Mouse (Mus musculus): ENCODE results near the gene Zdhhc17. TPM values are rescaled to one million over a fixed set of nuclear protein-coding genes. Genes with fewer than 3 reads are reported as not detected.

The Zdhhc17 gene
- polyA plus RNA-seq, 1 experiment, result not detected

DNA sequence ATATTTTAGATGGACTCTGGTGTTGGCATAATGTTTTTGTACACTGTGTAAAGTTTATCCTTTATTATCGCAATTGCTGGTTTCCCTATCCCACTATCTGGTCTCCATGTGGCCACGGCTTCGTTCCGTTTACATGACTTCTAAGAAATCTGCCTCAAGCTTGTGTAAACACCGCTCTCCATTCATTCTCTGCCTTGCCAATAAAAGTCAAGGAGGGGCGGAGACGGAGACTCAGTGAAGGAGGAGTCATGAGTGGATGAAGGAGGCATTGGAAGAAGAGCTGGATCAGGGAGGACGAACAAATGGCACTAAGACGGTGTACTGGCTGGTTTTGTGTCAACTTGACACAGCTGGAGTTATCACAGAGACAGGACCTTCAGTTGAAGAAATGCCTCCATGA lies 37.9 kb downstream of the Zdhhc17 start:
- TF ChIP-seq GATA1 (IDR thresholded peaks at IDR 0.05; ENCODE audit: low read length) (no peak), TAL1 (IDR thresholded peaks at IDR 0.05; ENCODE audit: low read length) (no peak)
- Histone ChIP-seq H3K9me3 (ENCODE audit: control insufficient read depth, low read length) (no peaks in the 10 kb centered on the region), H3K4me3 (replicated peaks) (no peak overlapping the region), H3K36me3 (ENCODE audit: control insufficient read depth) (peaks cover 39% of the 10 kb centered on the region), H3K27me3 (ENCODE audit: control insufficient read depth) (no peaks in the 10 kb centered on the region), H3K4me1 (ENCODE audit: control insufficient read depth) (peaks cover under 1% of the 10 kb centered on the region; the same call in 1 of the 2 replicates)

- no peak for TF ChIP-seq GATA1 (IDR thresholded peaks at IDR 0.05; ENCODE audit: low read length)
- no peak for TF ChIP-seq TAL1 (IDR thresholded peaks at IDR 0.05; ENCODE audit: low read length)
- H3K36me3 ChIP-seq (ENCODE audit: control insufficient read depth), result peaks cover 43% of the 10 kb centered on the region
- peaks cover 2% of the 10 kb centered on the region; the same call in 1 of the 2 replicates for H3K4me1 ChIP-seq (ENCODE audit: control insufficient read depth)
- no peaks in the 10 kb centered on the region for H3K9me3 ChIP-seq (ENCODE audit: control insufficient read depth, low read length)
- H3K4me3 ChIP-seq (replicated peaks), result no peak overlapping the region
- no peaks in the 10 kb centered on the region for H3K27me3 ChIP-seq (ENCODE audit: control insufficient read depth)
These were observed 38.5 kb downstream of the Zdhhc17 start for GRCm38 (mm10) chr10:110971483-110971882.

DNA sequence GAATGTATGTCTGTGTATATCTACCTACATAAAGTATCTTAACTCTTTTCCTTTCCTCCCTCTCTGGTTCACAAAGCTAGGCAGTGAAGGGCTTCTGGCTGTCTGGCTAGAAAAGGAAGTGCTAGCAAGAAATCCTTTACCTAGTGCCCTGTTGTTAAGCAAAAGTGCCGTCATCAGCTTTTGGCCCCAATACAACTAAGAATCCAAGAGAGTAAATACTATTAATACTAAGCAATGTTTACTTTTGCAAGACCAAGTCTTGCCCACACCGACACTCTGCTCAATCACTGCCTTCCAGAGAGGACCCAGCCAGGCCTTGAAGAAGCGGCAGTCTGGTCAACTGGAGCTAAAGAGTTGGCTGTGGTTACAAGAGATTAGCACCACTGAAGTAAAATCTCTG lies 38.9 kb downstream of the Zdhhc17 start:
- TF ChIP-seq GATA1 (IDR thresholded peaks at IDR 0.05; ENCODE audit: low read length) (no peak), TAL1 (IDR thresholded peaks at IDR 0.05; ENCODE audit: low read length) (no peak)
- Histone ChIP-seq H3K4me1 (ENCODE audit: control insufficient read depth) (peaks cover 2% of the 10 kb centered on the region; the same call in 1 of the 2 replicates), H3K4me3 (replicated peaks) (no peak overlapping the region), H3K36me3 (ENCODE audit: control insufficient read depth) (peaks cover 43% of the 10 kb centered on the region), H3K27me3 (ENCODE audit: control insufficient read depth) (no peaks in the 10 kb centered on the region), H3K9me3 (ENCODE audit: control insufficient read depth, low read length) (no peaks in the 10 kb centered on the region)

DNA sequence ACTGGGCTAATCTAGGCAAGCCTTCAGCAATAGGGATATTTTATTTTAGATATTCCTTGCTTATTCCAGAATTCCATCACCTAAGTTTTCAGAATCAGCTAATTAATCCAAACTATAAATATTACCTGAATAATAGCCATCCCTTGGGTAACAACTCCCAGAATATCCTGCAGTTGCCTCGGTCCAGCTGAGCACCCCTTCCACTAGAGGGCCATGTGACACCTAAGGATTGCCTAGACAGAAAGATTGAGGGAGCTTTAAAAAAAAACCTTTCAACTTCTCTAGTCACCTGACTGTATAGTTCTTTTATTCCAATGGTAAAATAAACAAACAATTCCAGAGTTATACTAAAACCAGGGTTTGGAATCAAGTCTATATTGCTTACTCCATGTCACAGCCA lies 47.8 kb downstream of the Zdhhc17 start:
- Histone ChIP-seq H3K9me3 (ENCODE audit: control insufficient read depth, low read length) (no peaks in the 10 kb centered on the region), H3K27me3 (ENCODE audit: control insufficient read depth) (no peaks in the 10 kb centered on the region), H3K36me3 (ENCODE audit: control insufficient read depth) (peaks cover 34% of the 10 kb centered on the region), H3K4me1 (ENCODE audit: control insufficient read depth) (peaks cover 2% of the 10 kb centered on the region; the same call in 1 of the 2 replicates), H3K4me3 (replicated peaks) (no peak overlapping the region)
- TF ChIP-seq TAL1 (IDR thresholded peaks at IDR 0.05; ENCODE audit: low read length), result no peak
- TF ChIP-seq GATA1 (IDR thresholded peaks at IDR 0.05; ENCODE audit: low read length), result no peak

- TF ChIP-seq GATA1 (IDR thresholded peaks at IDR 0.05; ENCODE audit: low read length), result no peak
- TF ChIP-seq TAL1 (IDR thresholded peaks at IDR 0.05; ENCODE audit: low read length), result no peak
- H3K27me3 ChIP-seq (ENCODE audit: control insufficient read depth), result no peaks in the 10 kb centered on the region
- peaks cover 37% of the 10 kb centered on the region for H3K36me3 ChIP-seq (ENCODE audit: control insufficient read depth)
- no peaks in the 10 kb centered on the region for H3K9me3 ChIP-seq (ENCODE audit: control insufficient read depth, low read length)
- no peaks in the 10 kb centered on the region for H3K4me1 ChIP-seq (ENCODE audit: control insufficient read depth)
- no peak overlapping the region for H3K4me3 ChIP-seq (replicated peaks)
These were observed 49.1 kb downstream of the Zdhhc17 start for GRCm38 (mm10) chr10:110960841-110961240.

GRCm38 (mm10) chr10:110959781-110960180 lies 50.2 kb downstream of the Zdhhc17 start:
- Histone ChIP-seq H3K36me3 (ENCODE audit: control insufficient read depth) (peaks cover 43% of the 10 kb centered on the region), H3K4me3 (replicated peaks) (no peak overlapping the region), H3K9me3 (ENCODE audit: control insufficient read depth, low read length) (no peaks in the 10 kb centered on the region), H3K4me1 (ENCODE audit: control insufficient read depth) (no peaks in the 10 kb centered on the region), H3K27me3 (ENCODE audit: control insufficient read depth) (no peaks in the 10 kb centered on the region)
- TF ChIP-seq GATA1 (IDR thresholded peaks at IDR 0.05; ENCODE audit: low read length), result no peak
- no peak for TF ChIP-seq TAL1 (IDR thresholded peaks at IDR 0.05; ENCODE audit: low read length)

GRCm38 (mm10) chr10:110958879-110959278 lies 51.1 kb downstream of the Zdhhc17 start:
- Histone ChIP-seq H3K4me1 (ENCODE audit: control insufficient read depth) (no peaks in the 10 kb centered on the region), H3K36me3 (ENCODE audit: control insufficient read depth) (peaks cover 42% of the 10 kb centered on the region), H3K9me3 (ENCODE audit: control insufficient read depth, low read length) (no peaks in the 10 kb centered on the region), H3K27me3 (ENCODE audit: control insufficient read depth) (no peaks in the 10 kb centered on the region), H3K4me3 (replicated peaks) (no peak overlapping the region)
- TF ChIP-seq GATA1 (IDR thresholded peaks at IDR 0.05; ENCODE audit: low read length) (no peak), TAL1 (IDR thresholded peaks at IDR 0.05; ENCODE audit: low read length) (no peak)

DNA sequence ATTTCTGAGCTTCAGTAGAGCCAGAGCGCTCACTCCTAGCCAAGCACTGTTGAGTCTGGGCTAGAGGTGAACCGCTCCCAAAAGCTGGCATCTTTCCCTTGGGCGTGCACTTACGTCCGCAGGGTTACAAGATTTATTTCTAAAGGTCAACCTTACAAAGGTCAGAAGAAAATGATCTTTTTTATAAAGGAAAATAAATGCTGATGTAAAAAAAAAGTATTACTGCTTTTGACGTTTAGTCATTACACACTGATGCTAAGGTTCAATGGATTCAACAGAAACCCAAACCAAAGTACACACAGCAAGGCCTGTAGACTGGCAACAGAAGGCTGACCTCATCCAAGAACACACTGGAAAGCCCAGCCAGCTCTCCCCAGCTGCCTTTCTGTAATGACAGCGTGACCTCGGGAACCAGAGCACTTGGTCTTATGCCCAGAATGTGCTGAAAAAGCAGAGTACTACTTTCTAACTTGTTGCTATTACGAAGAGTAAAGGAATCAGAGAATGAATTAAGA lies 56.9 kb downstream of the Zdhhc17 start:
- Histone ChIP-seq H3K36me3 (ENCODE audit: control insufficient read depth) (peaks cover 32% of the 10 kb centered on the region), H3K4me1 (ENCODE audit: control insufficient read depth) (no peaks in the 10 kb centered on the region), H3K9me3 (ENCODE audit: control insufficient read depth, low read length) (no peaks in the 10 kb centered on the region), H3K27me3 (ENCODE audit: control insufficient read depth) (no peaks in the 10 kb centered on the region), H3K4me3 (replicated peaks) (no peak overlapping the region)
- TF ChIP-seq TAL1 (IDR thresholded peaks at IDR 0.05; ENCODE audit: low read length), result no peak
- TF ChIP-seq GATA1 (IDR thresholded peaks at IDR 0.05; ENCODE audit: low read length), result no peak

DNA sequence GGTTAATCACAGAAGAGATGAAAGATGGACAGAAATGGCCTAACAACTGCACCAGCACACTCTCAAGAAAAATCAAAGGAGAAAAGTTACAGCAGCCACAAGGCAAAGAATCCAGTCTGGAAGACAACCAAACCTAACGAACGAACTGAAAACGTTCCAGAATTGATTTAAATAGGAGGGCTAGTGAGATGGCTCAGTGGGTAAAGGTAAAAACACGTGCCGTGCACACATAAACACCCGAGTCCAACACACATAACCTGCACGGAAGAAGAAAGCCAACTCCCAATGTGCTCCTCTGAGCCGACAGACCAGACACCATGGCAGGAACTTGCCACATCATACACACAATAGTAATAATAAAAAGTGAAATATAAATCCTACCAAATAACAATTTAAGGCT lies 57.7 kb downstream of the Zdhhc17 start:
- peaks cover 37% of the 10 kb centered on the region for H3K36me3 ChIP-seq (ENCODE audit: control insufficient read depth)
- TF ChIP-seq GATA1 (IDR thresholded peaks at IDR 0.05; ENCODE audit: low read length), result no peak
- TF ChIP-seq TAL1 (IDR thresholded peaks at IDR 0.05; ENCODE audit: low read length), result no peak

DNA sequence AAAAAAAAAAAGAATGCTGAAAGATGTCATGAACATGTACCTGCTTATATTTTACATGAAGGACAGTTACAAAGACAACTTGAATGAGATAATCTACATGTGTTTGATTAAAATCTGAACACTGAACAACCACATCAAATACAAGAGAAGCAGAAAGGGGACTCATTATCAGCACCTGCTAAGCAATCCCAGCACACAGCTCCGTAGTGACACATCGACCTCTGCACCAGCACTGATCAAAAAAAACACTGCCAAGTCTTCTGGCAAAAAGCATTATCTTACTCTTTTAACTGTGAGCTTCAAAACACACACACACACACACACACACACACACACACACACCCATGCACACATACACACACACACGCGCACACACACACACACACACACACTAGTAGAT lies 58.2 kb downstream of the Zdhhc17 start:
- Histone ChIP-seq H3K4me1 (ENCODE audit: control insufficient read depth) (no peaks in the 10 kb centered on the region), H3K36me3 (ENCODE audit: control insufficient read depth) (peaks cover 35% of the 10 kb centered on the region)
- TF ChIP-seq TAL1 (IDR thresholded peaks at IDR 0.05; ENCODE audit: low read length), result no peak
- no peak for TF ChIP-seq GATA1 (IDR thresholded peaks at IDR 0.05; ENCODE audit: low read length)

More for the DNA sequence above, 57.7 kb downstream of the Zdhhc17 start:
- Histone ChIP-seq H3K4me1 (ENCODE audit: control insufficient read depth) (no peaks in the 10 kb centered on the region), H3K9me3 (ENCODE audit: control insufficient read depth, low read length) (no peaks in the 10 kb centered on the region), H3K4me3 (replicated peaks) (no peak overlapping the region), H3K27me3 (ENCODE audit: control insufficient read depth) (no peaks in the 10 kb centered on the region)

More for the DNA sequence above, 58.2 kb downstream of the Zdhhc17 start:
- Histone ChIP-seq H3K9me3 (ENCODE audit: control insufficient read depth, low read length) (no peaks in the 10 kb centered on the region), H3K27me3 (ENCODE audit: control insufficient read depth) (no peaks in the 10 kb centered on the region), H3K4me3 (replicated peaks) (no peak overlapping the region)
